Mouse (Mus musculus) forebrain, embryonic 12.5 days (tissue): Measurements from ENCODE around the gene Arhgef12. TPM values are rescaled to one million over a fixed set of nuclear protein-coding genes. Genes with fewer than 3 reads are reported as not detected.

Source experiments
- ATAC-seq: fragments of 200-750 bp; cut with Nextera tagmentation; 2 replicates; pipeline ENCODE4 v1.8.0; 2017; ENCODE audit warnings: moderate TSS enrichment; ENCODE audit not compliant: low FRiP score
- H3K27ac ChIP-seq: fragments of 300-500 bp; sonication (generic); 2 replicates; pipeline ENCODE4 v1.5.1; 2016; ENCODE audit warnings: mild to moderate bottlenecking
- H3K27me3 ChIP-seq: fragments of 300-500 bp; sonication (generic); 2 replicates; pipeline ENCODE4 v1.6.1; 2016; ENCODE audit warnings: mild to moderate bottlenecking
- H3K36me3 ChIP-seq: fragments of 300-500 bp; sonication (generic); replicated peaks from 2 replicates; pipeline ENCODE4 v1.6.1; 2016; ENCODE audit warnings: mild to moderate bottlenecking
- H3K4me1 ChIP-seq: fragments of 300-500 bp; sonication (generic); 2 replicates; pipeline ENCODE4 v1.6.1; 2016
- H3K4me2 ChIP-seq: fragments of 300-500 bp; sonication (generic); 2 replicates; pipeline ENCODE4 v1.6.1; 2016; ENCODE audit warnings: mild to moderate bottlenecking, moderate library complexity
- H3K4me3 ChIP-seq: fragments of 300-500 bp; sonication (generic); replicated peaks from 2 replicates; pipeline ENCODE4 v1.5.1; 2016; ENCODE audit warnings: mild to moderate bottlenecking
- H3K9ac ChIP-seq: fragments of 300-500 bp; sonication (generic); 2 replicates; pipeline ENCODE4 v1.6.1; 2016; ENCODE audit warnings: mild to moderate bottlenecking
- H3K9me3 ChIP-seq: fragments of 300-500 bp; sonication (generic); 2 replicates; pipeline ENCODE4 v1.6.1; 2016
- WGBS: fragments of 180-500 bp; shearing (Covaris S2); methylation state at CpG from one replicate; pipeline ENCODE4 v1.1.7; 2016; 5-methylcytosine and 5-hydroxymethylcytosine counted together
- polyA plus RNA-seq: library from polyadenylated mRNA; unstranded; fragments of >200 nt; fragmentation: Nextera tagmentation; extraction: Ambion mirVana; gene quantifications from 2 replicates; pipeline ENCODE4 v1.2.1, GENCODE M21; 2016

The Arhgef12 gene
- polyA plus RNA-seq, 1 experiment from 2014 or later: 17.8 TPM

- H3K4me1 ChIP-seq: peaks cover 5% of the 10 kb centered on the region
- H3K9ac ChIP-seq: no peak overlapping the region
- no peaks in the 10 kb centered on the region for H3K27me3 ChIP-seq
- WGBS: 84% methylated on average over 3 of the region's 3 CpGs
- H3K27ac ChIP-seq: no peak overlapping the region
- H3K4me3 ChIP-seq: no peak overlapping the region
- no peak overlapping the region for H3K4me2 ChIP-seq
- no peaks in the 10 kb centered on the region for H3K36me3 ChIP-seq
- no peaks in the 10 kb centered on the region for H3K9me3 ChIP-seq
- no peak for ATAC-seq
These were observed 13.2 kb downstream of the Arhgef12 start for GRCm38 (mm10) chr9:43093803-43094202.

- Histone ChIP-seq H3K36me3 (no peaks in the 10 kb centered on the region), H3K9ac (no peak overlapping the region), H3K9me3 (no peaks in the 10 kb centered on the region), H3K4me3 (no peak overlapping the region), H3K27ac (no peak overlapping the region), H3K4me1 (peaks cover 13% of the 10 kb centered on the region; the same call in 1 of the 2 replicates), H3K4me2 (no peak overlapping the region), H3K27me3 (no peaks in the 10 kb centered on the region)
- WGBS: 97% methylated on average over 1 of the region's 1 CpGs
- no peak for ATAC-seq
These were observed 21.3 kb downstream of the Arhgef12 start for GRCm38 (mm10) chr9:43085686-43086285.

- Histone ChIP-seq H3K36me3 (no peaks in the 10 kb centered on the region), H3K4me2 (no peak overlapping the region), H3K27ac (no peak overlapping the region), H3K4me3 (no peak overlapping the region), H3K9ac (no peak overlapping the region), H3K4me1 (peaks cover 13% of the 10 kb centered on the region; the same call in 1 of the 2 replicates), H3K9me3 (no peaks in the 10 kb centered on the region), H3K27me3 (no peaks in the 10 kb centered on the region)
- WGBS: 84% methylated on average over 7 of the region's 7 CpGs
- ATAC-seq: no peak
These were observed 22.3 kb downstream of the Arhgef12 start for GRCm38 (mm10) chr9:43084496-43085362.

GRCm38 (mm10) chr9:43083441-43084055 is 23.5 kb downstream of the Arhgef12 start:
- H3K4me1 ChIP-seq: peaks cover 13% of the 10 kb centered on the region; the same call in 1 of the 2 replicates
- no peak overlapping the region for H3K9ac ChIP-seq
- H3K4me2 ChIP-seq: no peak overlapping the region
- no peaks in the 10 kb centered on the region for H3K27me3 ChIP-seq
- 25% methylated on average over 7 of the region's 7 CpGs for WGBS
- H3K27ac ChIP-seq: no peak overlapping the region
- no peaks in the 10 kb centered on the region for H3K36me3 ChIP-seq
- no peak for ATAC-seq
- H3K4me3 ChIP-seq: no peak overlapping the region
- no peaks in the 10 kb centered on the region for H3K9me3 ChIP-seq

- ATAC-seq: no peak
- 94% methylated on average over 3 of the region's 3 CpGs for WGBS
- no peak overlapping the region for H3K4me2 ChIP-seq
- H3K4me1 ChIP-seq: 0 out of 2 replicates have a peak, but pooled peaks cover 5% of the 10 kb centered on the region
- no peaks in the 10 kb centered on the region for H3K27me3 ChIP-seq
- no peak overlapping the region for H3K27ac ChIP-seq
- no peak overlapping the region for H3K4me3 ChIP-seq
- H3K9me3 ChIP-seq: no peaks in the 10 kb centered on the region
- H3K36me3 ChIP-seq: no peaks in the 10 kb centered on the region
- H3K9ac ChIP-seq: no peak overlapping the region
These were observed 28.3 kb downstream of the Arhgef12 start for GRCm38 (mm10) chr9:43078711-43079110.

GRCm38 (mm10) chr9:43076163-43076562 is 30.9 kb downstream of the Arhgef12 start:
- WGBS: 79% methylated on average over 7 of the region's 7 CpGs
- H3K4me3 ChIP-seq: no peak overlapping the region
- H3K9ac ChIP-seq: no peak overlapping the region
- H3K9me3 ChIP-seq: no peaks in the 10 kb centered on the region
- no peak for ATAC-seq
- peaks cover 15% of the 10 kb centered on the region for H3K4me1 ChIP-seq
- H3K27ac ChIP-seq: no peak overlapping the region
- no peaks in the 10 kb centered on the region for H3K36me3 ChIP-seq
- H3K27me3 ChIP-seq: no peaks in the 10 kb centered on the region
- H3K4me2 ChIP-seq: no peak overlapping the region

- no peaks in the 10 kb centered on the region for H3K27me3 ChIP-seq
- peaks cover 24% of the 10 kb centered on the region for H3K4me1 ChIP-seq
- no peak overlapping the region for H3K4me3 ChIP-seq
- WGBS: 100% methylated on average over 1 of the region's 1 CpGs
- no peaks in the 10 kb centered on the region for H3K36me3 ChIP-seq
- no peak for ATAC-seq
- no peak overlapping the region for H3K4me2 ChIP-seq
- no peaks in the 10 kb centered on the region for H3K9me3 ChIP-seq
- H3K9ac ChIP-seq: no peak overlapping the region
- H3K27ac ChIP-seq: no peak overlapping the region
These were observed 32.4 kb downstream of the Arhgef12 start for GRCm38 (mm10) chr9:43074611-43075010.

GRCm38 (mm10) chr9:43071741-43072140 is 35.3 kb downstream of the Arhgef12 start:
- Histone ChIP-seq H3K9me3 (no peaks in the 10 kb centered on the region), H3K4me3 (no peak overlapping the region), H3K27ac (peak overlapping the region; percentile 75; the same call in 1 of the 2 replicates), H3K4me1 (peaks cover 28% of the 10 kb centered on the region), H3K9ac (no peak overlapping the region), H3K27me3 (no peaks in the 10 kb centered on the region), H3K36me3 (no peaks in the 10 kb centered on the region), H3K4me2 (no peak overlapping the region)
- 46% methylated on average over 2 of the region's 2 CpGs for WGBS
- no peak for ATAC-seq

GRCm38 (mm10) chr9:43071176-43071575 is 35.9 kb downstream of the Arhgef12 start:
- 11% methylated on average over 4 of the region's 4 CpGs for WGBS

GRCm38 (mm10) chr9:43070566-43070965 is 36.5 kb downstream of the Arhgef12 start:
- Histone ChIP-seq H3K9ac (no peak overlapping the region), H3K27me3 (no peaks in the 10 kb centered on the region), H3K36me3 (no peaks in the 10 kb centered on the region), H3K4me2 (peak overlapping the region; percentile 28; the same call in 1 of the 2 replicates), H3K9me3 (no peaks in the 10 kb centered on the region), H3K4me3 (peak overlapping the region; percentile 28), H3K4me1 (peaks cover 28% of the 10 kb centered on the region), H3K27ac (peak overlapping the region; percentile 68)
- 18% methylated on average over 4 of the region's 4 CpGs for WGBS
- ATAC-seq: peak; percentile 46; the same call in 1 of the 2 replicates

More at GRCm38 (mm10) chr9:43071176-43071575, 35.9 kb downstream of the Arhgef12 start:
- Histone ChIP-seq H3K9me3 (no peaks in the 10 kb centered on the region), H3K36me3 (no peaks in the 10 kb centered on the region), H3K4me1 (peaks cover 28% of the 10 kb centered on the region), H3K9ac (no peak overlapping the region), H3K4me2 (0 out of 2 replicates have a peak overlapping the region, but pooled peaks have one; percentile 13), H3K27ac (peak overlapping the region; percentile 75), H3K4me3 (0 out of 2 replicates have a peak overlapping the region, but pooled peaks have one; percentile 28), H3K27me3 (no peaks in the 10 kb centered on the region)
- ATAC-seq: peak; percentile 83

GRCm38 (mm10) chr9:43070153-43070552 is 36.9 kb downstream of the Arhgef12 start:
- H3K4me3 ChIP-seq: peak overlapping the region; percentile 28
- H3K9ac ChIP-seq: no peak overlapping the region; the same call in 1 of the 2 replicates
- no peaks in the 10 kb centered on the region for H3K27me3 ChIP-seq
- H3K4me1 ChIP-seq: peaks cover 28% of the 10 kb centered on the region
- H3K9me3 ChIP-seq: no peaks in the 10 kb centered on the region
- peak overlapping the region; percentile 68 for H3K27ac ChIP-seq
- WGBS: 54% methylated on average over 2 of the region's 2 CpGs
- no peaks in the 10 kb centered on the region for H3K36me3 ChIP-seq
- ATAC-seq: no peak
- H3K4me2 ChIP-seq: peak overlapping the region; percentile 28

- Histone ChIP-seq H3K4me1 (peaks cover 22% of the 10 kb centered on the region), H3K9me3 (no peaks in the 10 kb centered on the region), H3K4me3 (no peak overlapping the region), H3K9ac (no peak overlapping the region), H3K4me2 (no peak overlapping the region), H3K27me3 (no peaks in the 10 kb centered on the region), H3K36me3 (no peaks in the 10 kb centered on the region), H3K27ac (no peak overlapping the region)
- WGBS: 96% methylated on average over 3 of the region's 3 CpGs
- ATAC-seq: no peak
These were observed 39.1 kb downstream of the Arhgef12 start for GRCm38 (mm10) chr9:43067896-43068295.
